Mouse (Mus musculus) heart, embryonic 15.5 days (tissue): ENCODE measurements around the gene Fgfr1op. TPM values are rescaled to one million over a fixed set of nuclear protein-coding genes. Genes with fewer than 3 reads are reported as not detected.
"Not testable (repeated sequence)": the region's sequence is repeated elsewhere in the genome, so short reads cannot be mapped to it uniquely, and the experiment has no call there.

Experiments
- ATAC-seq: fragments of 200-750 bp; cut with Nextera tagmentation; replicated peaks from 2 replicates; pipeline ENCODE4 v1.8.0; 2017; ENCODE audit warnings: low read depth, moderate TSS enrichment; ENCODE audit not compliant: insufficient number of reproducible peaks, insufficient read depth, low FRiP score
- H3K27ac ChIP-seq: fragments of 300-500 bp; sonication (generic); 2 replicates; pipeline ENCODE4 v1.5.1; 2015; ENCODE audit warnings: mild to moderate bottlenecking, inconsistent platforms
- H3K27me3 ChIP-seq: fragments of 300-500 bp; sonication (generic); 2 replicates; pipeline ENCODE4 v1.6.1; 2015; ENCODE audit warnings: inconsistent platforms
- H3K36me3 ChIP-seq: fragments of 300-500 bp; sonication (generic); 2 replicates; pipeline ENCODE4 v1.6.1; 2015; ENCODE audit warnings: mild to moderate bottlenecking, inconsistent platforms
- H3K4me1 ChIP-seq: fragments of 300-500 bp; sonication (generic); replicated peaks from 2 replicates; pipeline ENCODE4 v1.6.1; 2015; ENCODE audit warnings: inconsistent platforms
- H3K4me2 ChIP-seq: fragments of 300-500 bp; sonication (generic); 2 replicates; pipeline ENCODE4 v1.6.1; 2015; ENCODE audit warnings: inconsistent platforms, mild to moderate bottlenecking, moderate library complexity
- H3K4me3 ChIP-seq: fragments of 300-500 bp; sonication (generic); 2 replicates; pipeline ENCODE4 v1.5.1; 2015; ENCODE audit warnings: mild to moderate bottlenecking, inconsistent platforms
- H3K9ac ChIP-seq: fragments of 300-500 bp; sonication (generic); 2 replicates; pipeline ENCODE4 v1.6.1; 2015; ENCODE audit warnings: mild to moderate bottlenecking, inconsistent platforms
- H3K9me3 ChIP-seq: fragments of 300-500 bp; sonication (generic); replicated peaks from 2 replicates; pipeline ENCODE4 v1.6.1; 2016; ENCODE audit warnings: inconsistent platforms
- WGBS: fragments of 180-500 bp; shearing (Covaris S2); methylation state at CpG from one replicate; pipeline ENCODE4 v1.1.7; 2015; ENCODE audit warnings: mixed read lengths; 5-methylcytosine and 5-hydroxymethylcytosine counted together
- polyA plus RNA-seq: library from polyadenylated mRNA; unstranded; fragments of >200 nt; fragmentation: Nextera tagmentation; extraction: Ambion mirVana; gene quantifications from 2 replicates; pipeline ENCODE4 v1.2.1, GENCODE M21; 2015

Gene Fgfr1op
- polyA plus RNA-seq, 1 experiment from 2014 or later, result 20.1 TPM

DNA sequence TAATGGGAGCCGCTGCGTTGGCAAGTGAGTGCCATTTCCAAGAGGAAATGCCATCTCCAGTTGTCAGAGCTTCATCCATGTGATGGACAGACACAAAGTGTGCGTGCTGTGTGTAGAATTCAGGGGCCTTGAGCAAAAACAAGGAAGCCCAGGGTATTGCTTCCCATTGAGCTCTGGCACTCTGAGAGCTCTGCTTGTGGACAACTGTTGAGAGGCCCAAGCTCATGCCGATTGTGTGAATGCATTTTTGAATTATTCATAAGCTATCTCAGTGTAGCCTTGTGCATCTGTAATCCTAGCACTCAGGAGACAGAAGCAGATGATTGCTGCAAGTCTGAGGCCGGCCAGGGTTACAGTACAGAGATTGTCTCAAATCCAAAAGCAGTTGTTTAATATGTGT, 11.8 kb downstream of the Fgfr1op start:
- Histone ChIP-seq H3K9me3 (no peaks in the 10 kb centered on the region), H3K4me2 (no peak overlapping the region), H3K4me3 (no peak overlapping the region), H3K36me3 (peaks cover 62% of the 10 kb centered on the region), H3K27me3 (no peaks in the 10 kb centered on the region), H3K27ac (no peak overlapping the region), H3K9ac (no peak overlapping the region), H3K4me1 (no peaks in the 10 kb centered on the region)
- 90% methylated on average over 5 of the region's 5 CpGs for WGBS
- ATAC-seq, result no peak

DNA sequence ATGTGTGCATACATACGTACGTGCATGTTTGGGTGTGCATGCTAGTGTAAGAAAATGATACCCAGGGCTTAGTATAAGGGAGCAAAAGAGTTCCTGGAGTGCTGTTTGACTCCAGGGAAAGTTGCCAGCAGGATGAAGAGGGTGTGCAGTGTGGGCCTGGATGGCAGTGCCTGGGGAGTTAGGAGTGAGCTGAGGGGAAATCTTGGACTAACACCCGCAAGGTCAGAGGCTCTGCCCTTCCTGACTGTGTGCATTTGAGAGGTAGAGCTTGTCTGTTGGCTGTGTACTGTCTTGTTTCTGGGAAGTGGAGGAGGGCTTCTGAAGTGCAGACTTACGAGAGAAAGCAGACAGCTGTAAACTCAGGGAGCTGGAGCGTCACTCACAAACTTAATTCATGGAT, 18.5 kb downstream of the Fgfr1op start:
- ATAC-seq, result no peak; the same call in 1 of the 2 replicates
- Histone ChIP-seq H3K36me3 (peaks cover 56% of the 10 kb centered on the region), H3K4me3 (no peak overlapping the region), H3K27ac (peak overlapping the region; percentile 66), H3K4me1 (peaks cover 18% of the 10 kb centered on the region), H3K9ac (no peak overlapping the region), H3K9me3 (no peaks in the 10 kb centered on the region), H3K27me3 (no peaks in the 10 kb centered on the region), H3K4me2 (no peak overlapping the region)
- 45% methylated on average over 5 of the region's 5 CpGs for WGBS

DNA sequence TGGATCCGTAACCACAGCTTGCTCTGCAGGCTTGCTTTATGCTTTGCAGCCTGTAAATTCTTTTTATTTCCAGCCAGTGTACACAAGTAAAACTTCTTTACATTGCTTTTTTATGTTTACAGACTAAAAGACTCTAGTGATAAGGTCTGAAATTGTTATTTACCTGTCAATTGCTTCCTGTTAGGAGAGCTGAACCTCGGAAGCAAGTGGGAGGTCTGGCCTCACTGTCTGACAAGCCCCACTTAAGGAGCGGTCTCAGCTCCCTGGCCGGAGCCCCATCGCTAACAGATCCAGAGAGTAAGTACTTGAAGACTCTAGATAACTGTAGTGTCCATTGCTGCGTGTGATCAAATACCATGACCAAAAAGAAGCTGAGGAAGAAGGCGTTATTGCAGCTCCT, 18.9 kb downstream of the Fgfr1op start:
- 53% methylated on average over 7 of the region's 7 CpGs for WGBS
- H3K36me3 ChIP-seq, result peaks cover 54% of the 10 kb centered on the region

GRCm38 (mm10) chr17:8193678-8194077, 28.4 kb downstream of the Fgfr1op start:
- Histone ChIP-seq H3K9ac (no peak overlapping the region), H3K4me1 (peaks cover 5% of the 10 kb centered on the region; the same call in 1 of the 2 replicates), H3K4me3 (no peak overlapping the region), H3K4me2 (no peak overlapping the region), H3K27me3 (no peaks in the 10 kb centered on the region), H3K36me3 (peaks cover 35% of the 10 kb centered on the region), H3K27ac (peak overlapping the region; percentile 43), H3K9me3 (no peaks in the 10 kb centered on the region)
- WGBS, result 61% methylated on average over 8 of the region's 8 CpGs
- ATAC-seq, result no peak; the same call in 1 of the 2 replicates

More for the DNA sequence above, 18.9 kb downstream of the Fgfr1op start:
- no peak for ATAC-seq
- Histone ChIP-seq H3K4me2 (no peak overlapping the region), H3K4me3 (no peak overlapping the region), H3K4me1 (peaks cover 18% of the 10 kb centered on the region), H3K9me3 (no peaks in the 10 kb centered on the region), H3K27me3 (no peaks in the 10 kb centered on the region), H3K27ac (peak overlapping the region; percentile 66), H3K9ac (no peak overlapping the region)

DNA sequence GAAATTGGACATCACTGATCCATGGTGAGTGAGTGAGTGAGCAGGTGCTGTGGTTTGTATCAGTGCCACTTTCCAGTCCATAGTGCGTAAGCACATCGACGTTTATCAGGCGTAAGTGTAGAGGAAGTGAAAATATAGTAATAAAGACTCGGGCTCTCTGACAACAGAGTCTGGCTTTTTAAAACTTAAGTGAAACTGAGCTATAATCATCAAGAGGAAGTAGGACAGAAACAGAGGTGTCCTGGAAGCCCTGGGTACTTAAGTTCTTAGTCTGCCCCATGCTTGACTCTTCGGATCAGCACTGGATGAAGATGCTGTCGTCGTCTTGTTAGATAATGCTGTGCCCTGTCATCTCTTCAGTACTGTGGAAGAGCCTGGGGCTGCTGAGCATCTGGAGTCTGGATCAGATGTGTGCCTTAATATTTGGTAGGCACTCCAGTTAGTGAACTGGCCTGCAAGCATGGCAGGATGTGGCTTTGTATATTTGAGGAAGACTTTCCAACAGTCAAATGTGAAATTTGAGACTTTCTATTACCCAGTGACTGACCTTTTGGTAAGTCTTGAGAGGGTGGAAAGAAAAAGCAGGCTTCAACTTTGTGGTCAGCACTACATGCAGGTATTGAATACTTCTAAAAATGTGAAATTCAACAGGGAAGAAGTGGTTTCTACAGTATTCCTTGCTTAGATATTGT, 30.5 kb downstream of the Fgfr1op start:
- Histone ChIP-seq H3K36me3 (peaks cover 34% of the 10 kb centered on the region), H3K27me3 (no peaks in the 10 kb centered on the region), H3K4me2 (no peak overlapping the region), H3K9ac (no peak overlapping the region), H3K4me3 (no peak overlapping the region), H3K4me1 (peaks cover 5% of the 10 kb centered on the region; the same call in 1 of the 2 replicates), H3K27ac (no peak overlapping the region), H3K9me3 (no peaks in the 10 kb centered on the region)
- 74% methylated on average over 8 of the region's 8 CpGs for WGBS
- ATAC-seq, result no peak

- WGBS, result 70% methylated on average over 3 of the region's 3 CpGs
- ATAC-seq, result no peak
- no peaks in the 10 kb centered on the region for H3K9me3 ChIP-seq
- H3K4me3 ChIP-seq, result no peak overlapping the region
- H3K4me2 ChIP-seq, result no peak overlapping the region
- H3K36me3 ChIP-seq, result peaks cover 25% of the 10 kb centered on the region; the same call in 1 of the 2 replicates
- no peak overlapping the region for H3K9ac ChIP-seq
- no peak overlapping the region for H3K27ac ChIP-seq
- H3K27me3 ChIP-seq, result no peaks in the 10 kb centered on the region
- H3K4me1 ChIP-seq, result peaks cover 5% of the 10 kb centered on the region; the same call in 1 of the 2 replicates
Observed at GRCm38 (mm10) chr17:8197652-8198051, 32.4 kb downstream of the Fgfr1op start.

DNA sequence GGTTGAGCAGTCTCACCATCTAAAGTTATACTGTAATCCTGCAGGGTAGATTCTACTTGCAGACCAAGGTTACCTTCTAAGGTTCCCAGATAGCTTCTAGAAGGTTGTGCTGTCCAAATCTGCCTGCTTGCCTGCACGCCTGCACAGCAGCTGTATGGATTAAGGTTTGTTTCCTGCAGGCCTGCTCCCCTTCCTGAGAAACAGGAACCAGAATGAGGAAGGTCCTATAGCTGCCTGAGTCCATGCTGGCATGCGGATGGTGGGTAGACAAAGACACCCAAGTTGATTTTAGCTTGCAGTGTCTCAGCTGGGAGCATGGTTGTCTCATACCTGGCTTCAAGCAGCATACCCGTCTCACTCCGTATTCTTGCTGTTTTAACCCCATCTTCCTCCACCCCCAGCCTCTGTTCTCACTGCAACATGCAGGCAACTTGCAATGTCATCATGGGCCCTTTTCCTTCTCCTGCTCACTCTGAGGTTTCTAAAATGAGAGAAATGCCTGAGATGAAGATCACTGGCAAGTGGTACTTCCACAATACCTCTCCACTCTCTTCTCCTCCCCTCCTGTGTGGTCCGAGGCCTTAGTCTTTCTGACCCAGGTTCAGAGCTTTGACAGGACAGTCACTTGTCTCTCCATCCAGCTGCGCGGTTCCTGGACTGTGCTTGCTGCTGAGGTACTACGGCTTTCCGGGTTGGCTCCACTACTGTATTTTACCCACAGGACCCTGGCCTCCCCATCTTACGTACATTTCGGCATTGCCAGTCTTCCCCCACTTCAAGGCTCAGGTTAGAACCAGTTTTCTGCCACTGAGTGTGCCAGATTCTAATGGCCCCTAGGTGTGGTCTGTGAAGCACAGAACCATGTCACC, 34.0 kb downstream of the Fgfr1op start:
- peaks cover 25% of the 10 kb centered on the region; the same call in 1 of the 2 replicates for H3K36me3 ChIP-seq
- no peak for ATAC-seq
- no peaks in the 10 kb centered on the region for H3K4me1 ChIP-seq
- H3K9me3 ChIP-seq, result no peaks in the 10 kb centered on the region
- no peak overlapping the region for H3K4me3 ChIP-seq
- no peak overlapping the region for H3K27ac ChIP-seq
- no peak overlapping the region for H3K9ac ChIP-seq
- no peaks in the 10 kb centered on the region for H3K27me3 ChIP-seq
- H3K4me2 ChIP-seq, result no peak overlapping the region
- WGBS, result 83% methylated on average over 11 of the region's 11 CpGs

- Histone ChIP-seq H3K4me1 (no peaks in the 10 kb centered on the region), H3K9ac (no peak overlapping the region), H3K27ac (no peak overlapping the region), H3K4me2 (no peak overlapping the region), H3K9me3 (no peaks in the 10 kb centered on the region), H3K4me3 (no peak overlapping the region), H3K27me3 (no peaks in the 10 kb centered on the region), H3K36me3 (peaks cover 18% of the 10 kb centered on the region; the same call in 1 of the 2 replicates)
- ATAC-seq, result no peak
- 67% methylated on average over 1 of the region's 1 CpGs for WGBS
Observed at GRCm38 (mm10) chr17:8199936-8200330, 34.6 kb downstream of the Fgfr1op start.

- H3K36me3 ChIP-seq, result no peaks in the 10 kb centered on the region
- H3K4me1 ChIP-seq, result no peaks in the 10 kb centered on the region
- no peak overlapping the region for H3K9ac ChIP-seq
- H3K27me3 ChIP-seq, result no peaks in the 10 kb centered on the region
- 59% methylated on average over 1 of the region's 1 CpGs for WGBS
- H3K4me2 ChIP-seq, result no peak overlapping the region
- no peak overlapping the region for H3K27ac ChIP-seq
- H3K4me3 ChIP-seq, result no peak overlapping the region
- no peak for ATAC-seq
- no peaks in the 10 kb centered on the region for H3K9me3 ChIP-seq
Observed at GRCm38 (mm10) chr17:8203487-8203886, 38.2 kb downstream of the Fgfr1op start.

DNA sequence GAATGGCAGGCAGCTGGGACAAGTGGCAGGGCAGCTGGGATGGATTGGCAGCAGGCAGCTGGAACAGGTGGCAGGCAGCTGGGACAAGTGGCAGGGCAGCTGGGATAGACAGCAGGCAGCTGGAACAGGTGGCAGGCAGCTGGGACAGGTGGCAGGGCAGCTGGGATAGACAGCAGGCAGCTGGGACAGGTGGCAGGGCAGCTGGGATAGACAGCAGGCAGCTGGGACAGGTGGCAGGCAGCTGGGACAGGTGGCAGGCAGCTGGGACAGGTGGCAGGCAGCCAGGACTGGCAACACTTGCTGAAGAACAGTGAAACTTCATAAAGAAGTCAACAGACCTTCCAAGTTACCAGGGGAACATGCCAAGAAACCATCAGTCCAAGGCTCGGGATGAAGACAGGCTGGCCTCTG, 39.9 kb downstream of the Fgfr1op start:
- H3K4me2 ChIP-seq, ATAC-seq, H3K4me1 ChIP-seq, H3K27ac ChIP-seq, H3K9me3 ChIP-seq, H3K36me3 ChIP-seq, H3K9ac ChIP-seq, H3K4me3 ChIP-seq, H3K27me3 ChIP-seq: not testable (repeated sequence)
- WGBS, result 65% methylated on average over 1 of the region's 1 CpGs

DNA sequence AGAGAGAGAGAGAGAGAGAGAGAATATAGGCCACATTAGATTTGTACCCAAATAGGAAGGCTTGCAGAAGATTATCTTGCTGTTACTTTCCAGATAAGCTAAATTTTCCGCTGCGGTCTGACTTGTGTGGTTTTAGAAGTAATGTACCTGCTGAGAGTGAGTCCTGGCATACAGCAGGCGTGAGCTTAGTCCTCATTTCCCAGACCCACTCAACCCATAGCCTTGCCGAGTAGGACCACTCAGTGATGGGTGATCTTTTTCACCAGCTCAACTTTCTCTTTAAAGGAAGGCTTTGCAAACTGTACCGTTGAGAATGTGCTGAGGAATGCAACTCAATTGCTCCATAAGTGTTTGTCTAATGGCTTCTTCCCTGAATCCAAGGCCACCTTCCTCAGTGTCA, 41.4 kb downstream of the Fgfr1op start:
- Histone ChIP-seq H3K27ac (no peak overlapping the region), H3K36me3 (no peaks in the 10 kb centered on the region), H3K4me1 (no peaks in the 10 kb centered on the region), H3K9me3 (no peaks in the 10 kb centered on the region), H3K27me3 (0 out of 2 replicates have a peak, but pooled peaks cover 4% of the 10 kb centered on the region), H3K4me3 (no peak overlapping the region), H3K4me2 (no peak overlapping the region), H3K9ac (no peak overlapping the region)
- WGBS, result 63% methylated on average over 5 of the region's 5 CpGs
- no peak for ATAC-seq
